Mouse (Mus musculus) adrenal gland, postnatal 14 days (tissue): Measurements from ENCODE around the gene Axin2. TPM values are rescaled to one million over a fixed set of nuclear protein-coding genes. Genes with fewer than 3 reads are reported as not detected.

ENCODE experiments used
- DNase-seq: peaks from one replicate; pipeline ENCODE4 v3.0.0; 2021; ENCODE audit warnings: mixed read lengths
- total RNA-seq: library from RNA; stranded (reverse); gene quantifications from 2 replicates; pipeline ENCODE4 v1.2.3, GENCODE M21; 2021

The Axin2 gene
- total RNA-seq, 1 experiment from 2014 or later = 31.7 TPM

DNA sequence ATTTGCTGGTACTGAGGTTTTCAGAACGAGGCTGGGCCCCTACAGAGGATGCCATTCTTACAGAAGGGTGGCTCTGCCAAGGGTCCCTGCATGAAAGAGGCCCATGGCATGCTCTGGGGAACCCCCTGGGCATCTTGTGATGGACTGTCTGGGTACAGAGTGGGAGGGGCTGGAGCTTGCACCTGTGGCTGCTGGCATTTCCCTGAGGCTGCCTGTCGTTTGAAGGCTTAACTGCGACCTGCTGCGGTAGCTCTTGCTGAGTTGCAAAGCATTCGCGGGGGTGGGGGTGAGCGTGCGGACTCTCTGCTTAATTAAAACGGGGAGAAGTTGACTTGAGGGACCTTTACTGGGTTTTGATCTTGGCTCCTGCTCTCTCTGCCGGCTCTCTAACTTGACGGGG lies 55.4 kb downstream of the Axin2 start:
- DNase-seq = no peak

GRCm38 (mm10) chr11:108980530-108980929 lies 60.4 kb downstream of the Axin2 start:
- peak; percentile 86 for DNase-seq

DNA sequence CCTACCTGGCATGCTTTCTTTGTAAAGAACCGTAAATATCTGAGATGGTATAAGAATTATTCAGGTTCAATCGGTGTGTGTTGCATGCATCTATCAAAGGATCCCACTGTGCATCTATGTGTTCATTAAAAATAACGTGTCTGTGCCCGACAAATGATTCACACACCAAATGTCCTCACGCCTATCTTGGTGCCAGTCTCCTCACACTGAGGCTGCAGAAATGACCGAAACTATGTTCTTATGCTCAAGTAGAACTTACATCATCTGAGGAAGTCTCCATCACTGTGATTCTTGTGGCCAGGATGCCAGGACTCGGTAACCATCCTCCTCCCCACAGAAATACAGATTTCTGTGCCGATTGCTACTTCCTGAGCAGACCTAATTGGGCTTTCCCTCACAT lies 60.9 kb downstream of the Axin2 start:
- no peak for DNase-seq

GRCm38 (mm10) chr11:108983409-108984064 lies 63.4 kb downstream of the Axin2 start:
- peak; percentile 45 for DNase-seq

GRCm38 (mm10) chr11:108984711-108985419 lies 64.7 kb downstream of the Axin2 start:
- peak; percentile 47 for DNase-seq

- DNase-seq = no peak
These were observed 65.7 kb downstream of the Axin2 start for GRCm38 (mm10) chr11:108985836-108986235.

GRCm38 (mm10) chr11:108987226-108987625 lies 67.1 kb downstream of the Axin2 start:
- DNase-seq = no peak

DNA sequence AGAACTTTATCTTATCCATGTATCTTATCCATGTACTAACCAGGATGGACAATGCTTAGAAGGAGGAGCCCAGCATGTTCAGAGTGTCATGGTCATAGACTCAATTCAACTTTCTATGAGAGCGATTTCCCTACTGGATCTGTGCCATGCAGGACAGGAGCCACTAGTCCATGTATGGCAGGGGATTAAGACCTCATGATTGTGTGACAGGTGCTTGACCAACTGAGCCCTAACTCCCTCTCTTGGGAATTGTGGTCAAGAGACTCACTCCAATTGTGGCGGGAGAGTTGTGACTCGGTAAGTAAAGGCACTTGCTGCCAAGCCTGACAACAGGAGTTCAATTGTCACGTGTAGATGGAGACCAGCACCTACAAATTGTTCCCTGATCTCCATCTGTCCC lies 67.6 kb downstream of the Axin2 start:
- DNase-seq = no peak

GRCm38 (mm10) chr11:108988258-108988657 lies 68.1 kb downstream of the Axin2 start:
- no peak for DNase-seq

- DNase-seq = peak; percentile 70
These were observed 69.8 kb downstream of the Axin2 start for GRCm38 (mm10) chr11:108989940-108990339.

GRCm38 (mm10) chr11:108993414-108993813 lies 73.3 kb downstream of the Axin2 start:
- no peak for DNase-seq

DNA sequence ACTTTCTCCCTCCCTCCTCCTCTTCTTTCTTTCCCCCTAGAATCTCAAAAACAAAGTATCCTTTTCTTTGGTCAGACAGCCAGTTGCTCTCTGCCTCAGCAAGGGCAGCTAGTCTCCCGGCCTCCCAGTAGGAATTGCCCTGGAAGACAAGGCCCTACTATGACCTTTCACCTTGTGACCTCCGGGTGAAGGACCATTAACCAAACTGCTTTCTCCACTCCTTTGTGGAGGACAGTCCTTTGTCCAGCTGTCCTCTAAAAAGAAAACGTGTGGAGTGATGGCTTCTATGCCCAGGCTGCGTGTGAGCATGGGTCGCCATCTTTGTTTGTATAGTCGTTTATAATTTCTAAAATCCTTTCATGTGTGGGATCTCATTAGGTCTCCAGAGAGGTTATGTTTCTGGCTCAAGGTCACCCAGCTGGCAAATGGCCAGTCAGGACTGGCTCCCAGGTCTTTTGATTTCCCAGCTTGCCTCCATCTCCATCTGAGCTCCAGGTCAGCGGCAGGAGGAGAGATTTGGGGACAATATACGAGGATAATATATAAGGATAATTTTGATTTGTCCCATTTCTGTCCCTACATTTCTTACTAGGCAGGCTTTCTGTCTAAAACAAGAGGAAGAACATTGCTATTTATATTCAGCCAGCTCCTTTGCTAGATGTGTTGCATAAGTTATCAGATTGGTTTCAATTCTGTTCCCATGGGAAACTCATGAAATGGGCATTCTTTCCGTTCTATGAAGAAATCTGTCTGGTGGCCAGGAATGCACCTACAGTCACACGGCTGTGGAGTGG lies 75.2 kb downstream of the Axin2 start:
- peak; percentile 60 for DNase-seq

- no peak for DNase-seq
These were observed 75.9 kb downstream of the Axin2 start for GRCm38 (mm10) chr11:108995990-108996533.

- DNase-seq = peak; percentile 68
These were observed 77.7 kb downstream of the Axin2 start for GRCm38 (mm10) chr11:108997816-108998215.

Other genes starting within 250 kb of the Axin2 start
- not detected in 2 replicates for gene E030025P04Rik, start 224.0 kb downstream of the Axin2 start, total RNA-seq